Mouse (Mus musculus) MEL (cell line): ENCODE results near the gene Msrb1. TPM values are rescaled to one million over a fixed set of nuclear protein-coding genes. Genes with fewer than 3 reads are reported as not detected.

Experiments
- DNase-seq: peaks from one replicate; pipeline ENCODE4 v3.0.0; 2011; ENCODE audit warnings: low read depth, low spot score
- H3K27ac ChIP-seq: 2 replicates; pipeline ENCODE4 v1.5.1; 2012; ENCODE audit warnings: low read depth, mild to moderate bottlenecking, control low read depth, low read length, moderate library complexity; ENCODE audit not compliant: control insufficient read depth
- H3K27me3 ChIP-seq, 2 experiments: fragments of 150-350 bp in 1 of 2; sonication (generic) in 1 of 2; 2 replicates each; pipeline ENCODE4 v1.6.1; 2012; ENCODE audit warnings: low read length in 2 of 2, mild to moderate bottlenecking in 2 of 2, improper control_type of control experiment in 1 of 2, moderate library complexity in 1 of 2; ENCODE audit not compliant: insufficient read depth in 2 of 2, control insufficient read depth in 1 of 2
- H3K36me3 ChIP-seq, 2 experiments: 2 replicates each; pipeline ENCODE4 v1.6.1; 2012 to 2014; ENCODE audit warnings: low read length in 2 of 2, improper control_type of control experiment in 1 of 2, inconsistent platforms in 1 of 2, mild to moderate bottlenecking in 1 of 2; ENCODE audit not compliant: insufficient read depth in 2 of 2, control insufficient read depth in 1 of 2
- H3K4me1 ChIP-seq, 2 experiments: fragments of 150-350 bp in 1 of 2; sonication (generic) in 1 of 2; 2 replicates each; pipeline ENCODE4 v1.6.1; 2012; ENCODE audit warnings: low read length in 2 of 2, improper control_type of control experiment in 1 of 2, mild to moderate bottlenecking in 1 of 2; ENCODE audit not compliant: insufficient read depth in 2 of 2, control insufficient read depth in 1 of 2
- H3K4me3 ChIP-seq, 2 experiments: fragments of 150-350 bp in 1 of 2; sonication (generic) in 1 of 2; 2 replicates each; pipeline ENCODE4 v1.5.1; 2012; ENCODE audit warnings: low read depth in 2 of 2, low read length in 2 of 2, mild to moderate bottlenecking in 2 of 2, moderate library complexity in 2 of 2, control low read depth in 1 of 2, improper control_type of control experiment in 1 of 2; ENCODE audit not compliant: control insufficient read depth in 1 of 2, insufficient read depth in 1 of 2
- H3K79me2 ChIP-seq: 2 replicates; pipeline ENCODE4 v1.6.1; 2012; ENCODE audit warnings: mild to moderate bottlenecking, low read length, moderate library complexity; ENCODE audit not compliant: control insufficient read depth, poor library complexity, insufficient read depth
- H3K9ac ChIP-seq: 2 replicates; pipeline ENCODE4 v1.6.1; 2012; ENCODE audit warnings: low read depth, mild to moderate bottlenecking, control low read depth, low read length, moderate library complexity; ENCODE audit not compliant: control insufficient read depth, poor library complexity, severe bottlenecking
- H3K9me3 ChIP-seq: fragments of 150-350 bp; sonication (generic); replicated peaks from 2 replicates; pipeline ENCODE4 v1.6.1; 2012; ENCODE audit warnings: mild to moderate bottlenecking, low read length, improper control_type of control experiment, moderate library complexity; ENCODE audit not compliant: insufficient read depth
- CHD1 ChIP-seq: IDR thresholded peaks from 2 replicates; pipeline ENCODE4 v1.6.1; 2012; ENCODE audit warnings: low read depth, mild to moderate bottlenecking, inconsistent platforms, low read length, improper control_type of control experiment
- CHD2 ChIP-seq: IDR thresholded peaks from 2 replicates; pipeline ENCODE4 v1.6.1; 2011; ENCODE audit warnings: low read length, improper control_type of control experiment
- GATA1 ChIP-seq: IDR thresholded peaks from 2 replicates; pipeline ENCODE4 v1.6.1; 2011; ENCODE audit warnings: low read depth, low read length, improper control_type of control experiment
- HCFC1 ChIP-seq: IDR thresholded peaks from 2 replicates; pipeline ENCODE4 v1.6.1; 2012; ENCODE audit warnings: low read depth, mild to moderate bottlenecking, inconsistent platforms, low read length, improper control_type of control experiment, moderate library complexity
- JUND ChIP-seq: IDR thresholded peaks from 2 replicates; pipeline ENCODE4 v1.6.1; 2011; ENCODE audit warnings: low read depth, mild to moderate bottlenecking, improper control_type of control experiment, low read length
- KAT2A ChIP-seq: conservative IDR thresholded peaks from 2 replicates; pipeline ENCODE4 v1.6.1; 2012; ENCODE audit warnings: low read depth, low read length, improper control_type of control experiment, inconsistent platforms
- MAFK ChIP-seq: IDR thresholded peaks from 2 replicates; pipeline ENCODE4 v1.6.1; 2011; ENCODE audit warnings: low read depth, mild to moderate bottlenecking, low read length, improper control_type of control experiment, borderline replicate concordance
- MAX ChIP-seq: IDR thresholded peaks from 2 replicates; pipeline ENCODE4 v1.6.1; 2011; ENCODE audit warnings: low read length, improper control_type of control experiment
- MAZ ChIP-seq: IDR thresholded peaks from 2 replicates; pipeline ENCODE4 v1.6.1; 2012; ENCODE audit warnings: low read depth, mild to moderate bottlenecking, inconsistent platforms, low read length, improper control_type of control experiment
- MXI1 ChIP-seq: IDR thresholded peaks from 2 replicates; pipeline ENCODE4 v1.6.1; 2011; ENCODE audit warnings: mild to moderate bottlenecking, low read depth, low read length, improper control_type of control experiment
- MYB ChIP-seq: IDR thresholded peaks from 2 replicates; pipeline ENCODE4 v1.6.1; 2011; ENCODE audit warnings: mild to moderate bottlenecking, low read depth, low read length, improper control_type of control experiment
- MYC ChIP-seq: IDR thresholded peaks from 2 replicates; pipeline ENCODE4 v1.6.1; 2011; ENCODE audit warnings: low read depth, mild to moderate bottlenecking, low read length, improper control_type of control experiment, moderate library complexity
- NELFE ChIP-seq: IDR thresholded peaks from 2 replicates; pipeline ENCODE4 v1.6.1; 2011; ENCODE audit warnings: low read depth, low read length, improper control_type of control experiment
- POLR2AphosphoS5 ChIP-seq: IDR thresholded peaks from 2 replicates; pipeline ENCODE4 v1.6.1; 2012; ENCODE audit warnings: low read depth, borderline replicate concordance, mild to moderate bottlenecking, inconsistent platforms, low read length, moderate library complexity, mixed read lengths
- RAD21 ChIP-seq: IDR thresholded peaks from 2 replicates; pipeline ENCODE4 v1.6.1; 2011; ENCODE audit warnings: mild to moderate bottlenecking, low read depth, low read length, improper control_type of control experiment
- RCOR1 ChIP-seq: IDR thresholded peaks from 2 replicates; pipeline ENCODE4 v1.6.1; 2012; ENCODE audit warnings: low read depth, mild to moderate bottlenecking, inconsistent platforms, low read length, improper control_type of control experiment
- SMC3 ChIP-seq: IDR thresholded peaks from 2 replicates; pipeline ENCODE4 v1.6.1; 2011; ENCODE audit warnings: low read depth, low read length, improper control_type of control experiment
- TBP ChIP-seq: IDR thresholded peaks from 2 replicates; pipeline ENCODE4 v1.8.0; 2011; ENCODE audit warnings: low read depth, low read length, improper control_type of control experiment
- TCF12 ChIP-seq: IDR thresholded peaks from 2 replicates; pipeline ENCODE4 v1.6.1; 2014; ENCODE audit warnings: low read depth, mild to moderate bottlenecking, inconsistent platforms, low read length, improper control_type of control experiment, moderate library complexity
- USF2 ChIP-seq, 2 experiments: IDR thresholded peaks; 2 replicates each; pipeline ENCODE4 v1.6.1; 2011 to 2012; ENCODE audit warnings: improper control_type of control experiment in 2 of 2, low read length in 2 of 2, borderline replicate concordance in 1 of 2, inconsistent platforms in 1 of 2, low read depth in 1 of 2, mild to moderate bottlenecking in 1 of 2; ENCODE audit not compliant: insufficient read depth in 1 of 2
- ZMIZ1 ChIP-seq: IDR thresholded peaks from 2 replicates; pipeline ENCODE4 v1.6.1; 2012; ENCODE audit warnings: low read depth, mild to moderate bottlenecking, inconsistent platforms, low read length, improper control_type of control experiment, moderate library complexity
- polyA plus RNA-seq, 2 experiments: library from polyadenylated mRNA; stranded (reverse) in 1 of 2; unstranded in 1 of 2; fragments of >175 nt in 1 of 2; fragments of >200 nt in 1 of 2; gene quantifications; 2 replicates each; pipeline versions ENCODE4 v1.2.1 to v1.2.4; 2012; ENCODE audit warnings: low replicate concordance in 2 of 2, low read depth in 1 of 2; ENCODE audit not compliant: insufficient read length in 2 of 2, insufficient read depth in 1 of 2, missing spikeins in 1 of 2
- total RNA-seq: library from RNA; depleted of rRNA; stranded (reverse); fragments of 300-350 nt; gene quantifications from 2 replicates; pipeline ENCODE4 v1.2.3, GENCODE M21; 2012

Msrb1 gene
- total and polyA plus RNA-seq, 3 experiments: 31.9 to 58.6 TPM; not detected in 1

- H3K27me3 ChIP-seq: peaks cover 2 to 4% of the 10 kb centered on the region in 2 experiments; a peak in 3 of 4 replicates
- H3K9me3 ChIP-seq: no peaks in the 10 kb centered on the region
Observed at GRCm38 (mm10) chr17:24751528-24751927, 15.1 kb downstream of the Msrb1 start.

GRCm38 (mm10) chr17:24752415-24753394 is 16.3 kb downstream of the Msrb1 start, which contains the start of gene Hs3st6:
Gene Hs3st6, plus strand, starts transcription at chr17:24752988.
- TF ChIP-seq MYB (no peak), KAT2A (no peak), CHD1 (no peak), HCFC1 (no peak), GATA1 (no peak), NELFE (no peak), MAX (no peak), TCF12 (no peak), ZMIZ1 (no peak), MXI1 (no peak), MAFK (no peak), USF2 (IDR thresholded peaks at IDR 0.05; ENCODE audit: borderline replicate concordance in 1 of 2, insufficient read depth in 1 of 2, low read depth in 1 of 2, low read length in 2 of 2) (no peak), CHD2 (no peak), JUND (no peak), POLR2AphosphoS5 (no peak)
- DNase-seq: no peak
- Histone ChIP-seq H3K9me3 (no peaks in the 10 kb centered on the region), H3K9ac (no peak within 1 kb of the TSS), H3K4me3 (no peak within 1 kb of the TSS), H3K79me2 (no peaks in the 10 kb centered on the region), H3K27me3 (peaks cover under 1 to 2% of the 10 kb centered on the region in 2 experiments; a peak in 3 of 4 replicates), H3K36me3 (no peaks in the 10 kb centered on the region), H3K4me1 (no peaks in the 10 kb centered on the region), H3K27ac (no peak within 1 kb of the TSS)

More at GRCm38 (mm10) chr17:24751528-24751927, 15.1 kb downstream of the Msrb1 start:
- TF ChIP-seq SMC3 (no peak), GATA1 (no peak), MYC (no peak), RAD21 (no peak), MAZ (no peak), CHD2 (no peak), RCOR1 (no peak), MAFK (no peak), KAT2A (no peak), TCF12 (no peak), POLR2AphosphoS5 (no peak), TBP (no peak)
- H3K36me3 ChIP-seq: no peaks in the 10 kb centered on the region
- H3K27ac ChIP-seq: no peak overlapping the region
- no peak overlapping the region for H3K9ac ChIP-seq
- no peak overlapping the region for H3K4me3 ChIP-seq
- no peak for DNase-seq
- no peaks in the 10 kb centered on the region for H3K79me2 ChIP-seq
- no peaks in the 10 kb centered on the region for H3K4me1 ChIP-seq
